Mouse (Mus musculus) MEL (cell line): ENCODE measurements at regions not wholly inside any gene's neighbourhood (a gene's known extent, or its start where the extent isn't known, plus 50 kb on each side); places are given as distances from the start of the nearest gene placed in this dataset.

Experiments
- CTCF ChIP-seq, 3 experiments: IDR thresholded peaks in 2 of 3; conservative IDR thresholded peaks in 1 of 3; 2 replicates each; pipeline ENCODE4 v1.5.1; 2011 to 2012; ENCODE audit warnings: low read length in 3 of 3, low read depth in 2 of 3, mild to moderate bottlenecking in 2 of 3, improper control_type of control experiment in 1 of 3, inconsistent platforms in 1 of 3, mixed read lengths in 1 of 3, moderate library complexity in 1 of 3; ENCODE audit not compliant: control insufficient read depth in 1 of 3, insufficient read depth in 1 of 3, poor library complexity in 1 of 3, severe bottlenecking in 1 of 3
- EP300 ChIP-seq, 2 experiments: IDR thresholded peaks; 2 replicates each; pipeline ENCODE4 v1.6.1; 2011; ENCODE audit warnings: improper control_type of control experiment in 2 of 2, low read length in 2 of 2, low read depth in 1 of 2, mild to moderate bottlenecking in 1 of 2
- JUND ChIP-seq: IDR thresholded peaks from 2 replicates; pipeline ENCODE4 v1.6.1; 2011; ENCODE audit warnings: low read depth, mild to moderate bottlenecking, improper control_type of control experiment, low read length
- KAT2A ChIP-seq: conservative IDR thresholded peaks from 2 replicates; pipeline ENCODE4 v1.6.1; 2012; ENCODE audit warnings: low read depth, low read length, improper control_type of control experiment, inconsistent platforms
- POLR2A ChIP-seq, 2 experiments: IDR thresholded peaks; 2 replicates each; pipeline ENCODE4 v1.6.1; 2011 to 2012; ENCODE audit warnings: low read length in 2 of 2, mild to moderate bottlenecking in 2 of 2, control low read depth in 1 of 2, improper control_type of control experiment in 1 of 2, low read depth in 1 of 2, moderate library complexity in 1 of 2; ENCODE audit not compliant: control insufficient read depth in 1 of 2, insufficient read depth in 1 of 2, poor library complexity in 1 of 2
- POLR2AphosphoS2 ChIP-seq: IDR thresholded peaks from 2 replicates; pipeline ENCODE4 v1.6.1; 2011; ENCODE audit warnings: low read length, improper control_type of control experiment
- ZC3H11A ChIP-seq: IDR thresholded peaks from 2 replicates; pipeline ENCODE4 v1.6.1; 2012; ENCODE audit warnings: low read depth, mild to moderate bottlenecking, inconsistent platforms, low read length, improper control_type of control experiment
- ZKSCAN1 ChIP-seq: IDR thresholded peaks from 2 replicates; pipeline ENCODE4 v1.6.1; 2012; ENCODE audit warnings: low read depth, mild to moderate bottlenecking, inconsistent platforms, low read length, improper control_type of control experiment, moderate library complexity
- ZMIZ1 ChIP-seq: IDR thresholded peaks from 2 replicates; pipeline ENCODE4 v1.6.1; 2012; ENCODE audit warnings: low read depth, mild to moderate bottlenecking, inconsistent platforms, low read length, improper control_type of control experiment, moderate library complexity

DNA sequence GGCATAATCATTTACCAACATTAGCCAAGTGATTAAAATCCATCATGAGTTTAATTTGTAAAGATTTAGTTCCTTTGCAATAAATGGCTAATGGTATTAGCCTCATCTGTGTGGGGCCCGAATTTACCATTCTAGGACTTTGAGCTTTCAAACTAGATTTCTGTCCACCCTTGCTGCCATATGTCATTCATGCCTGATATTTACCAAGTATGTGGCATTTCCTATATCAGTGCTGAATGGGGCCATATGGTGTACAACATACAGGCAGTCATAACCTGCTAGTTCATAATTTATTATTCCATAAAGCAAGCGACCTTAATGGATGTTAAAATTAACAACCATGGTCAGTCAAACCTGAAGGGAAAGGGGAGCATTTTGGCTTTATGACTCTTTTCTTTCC, 55.8 kb upstream of the Cerkl start:
- TF ChIP-seq KAT2A (no peak), EP300 (IDR thresholded peaks at IDR 0.05; ENCODE audit: low read depth in 1 of 2, low read length in 2 of 2) (no peak), ZMIZ1 (no peak), CTCF (IDR thresholded peaks at IDR 0.05 in 2 of 3, conservative IDR thresholded peaks at IDR 0.05 in 1 of 3; ENCODE audit: control insufficient read depth in 1 of 3, insufficient read depth in 1 of 3, low read depth in 2 of 3, low read length in 3 of 3, poor library complexity in 1 of 3, severe bottlenecking in 1 of 3) (no peak), JUND (no peak), ZKSCAN1 (no peak), POLR2A (IDR thresholded peaks at IDR 0.05; ENCODE audit: control insufficient read depth in 1 of 2, insufficient read depth in 1 of 2, low read depth in 1 of 2, low read length in 2 of 2, poor library complexity in 1 of 2) (no peak), POLR2AphosphoS2 (no peak), ZC3H11A (no peak)
